Mouse (Mus musculus): ENCODE measurements at regions not wholly inside any gene's neighbourhood (a gene's known extent, or its start where the extent isn't known, plus 50 kb on each side); places are given as distances from the start of the nearest gene placed in this dataset.

- Histone ChIP-seq H3K36me3 (ENCODE audit: control insufficient read depth, insufficient read depth, low read length) (no peaks in the 10 kb centered on the region), H3K27me3 (ENCODE audit: control insufficient read depth, insufficient read depth, low read depth, low read length) (no peaks in the 10 kb centered on the region), H3K9me3 (replicated peaks; ENCODE audit: control insufficient read depth, low read length, poor library complexity, severe bottlenecking) (no peaks in the 10 kb centered on the region), H3K4me1 (ENCODE audit: control insufficient read depth, insufficient read depth, low read length) (peaks cover 4% of the 10 kb centered on the region; the same call in 1 of the 2 replicates), H3K4me3 (ENCODE audit: low read depth, low read length) (no peak overlapping the region), H3K27ac (ENCODE audit: low read length) (0 out of 2 replicates have a peak overlapping the region, but pooled peaks have one; percentile 2), H3K9ac (ENCODE audit: low read depth, low read length) (no peak overlapping the region), H3K4me2 (ENCODE audit: low read length) (no peak overlapping the region)
- WGBS: 53% methylated on average over 4 of the region's 4 CpGs
- ATAC-seq: peak; percentile 54; the same call in 1 of the 2 replicates
Observed at GRCm38 (mm10) chr15:42047088-42047976, 1913.2 kb downstream of the 9330182O14Rik start.

GRCm38 (mm10) chr15:42056772-42057171 is 1922.6 kb downstream of the 9330182O14Rik start:
- Histone ChIP-seq H3K4me1 (ENCODE audit: control insufficient read depth, insufficient read depth, low read length) (no peaks in the 10 kb centered on the region), H3K9ac (ENCODE audit: low read depth, low read length) (no peak overlapping the region), H3K27me3 (ENCODE audit: control insufficient read depth, insufficient read depth, low read depth, low read length) (no peaks in the 10 kb centered on the region), H3K4me2 (ENCODE audit: low read length) (no peak overlapping the region), H3K27ac (ENCODE audit: low read length) (no peak overlapping the region), H3K4me3 (ENCODE audit: low read depth, low read length) (no peak overlapping the region), H3K36me3 (ENCODE audit: control insufficient read depth, insufficient read depth, low read length) (no peaks in the 10 kb centered on the region), H3K9me3 (replicated peaks; ENCODE audit: control insufficient read depth, low read length, poor library complexity, severe bottlenecking) (no peaks in the 10 kb centered on the region)
- 83% methylated on average over 3 of the region's 3 CpGs for WGBS
- ATAC-seq: no peak

GRCm38 (mm10) chr15:42068207-42068831 is 1934.2 kb downstream of the 9330182O14Rik start:
- Histone ChIP-seq H3K4me3 (ENCODE audit: low read depth, low read length) (no peak overlapping the region), H3K4me2 (ENCODE audit: low read length) (no peak overlapping the region), H3K27me3 (ENCODE audit: control insufficient read depth, insufficient read depth, low read depth, low read length) (no peaks in the 10 kb centered on the region), H3K27ac (ENCODE audit: low read length) (no peak overlapping the region), H3K9ac (ENCODE audit: low read depth, low read length) (no peak overlapping the region), H3K4me1 (ENCODE audit: control insufficient read depth, insufficient read depth, low read length) (no peaks in the 10 kb centered on the region), H3K36me3 (ENCODE audit: control insufficient read depth, insufficient read depth, low read length) (no peaks in the 10 kb centered on the region), H3K9me3 (replicated peaks; ENCODE audit: control insufficient read depth, low read length, poor library complexity, severe bottlenecking) (no peaks in the 10 kb centered on the region)
- 24% methylated on average over 5 of the region's 5 CpGs for WGBS
- ATAC-seq: peak; percentile 86

- Histone ChIP-seq H3K4me1 (ENCODE audit: control insufficient read depth, insufficient read depth, low read length) (no peaks in the 10 kb centered on the region), H3K27me3 (ENCODE audit: control insufficient read depth, insufficient read depth, low read depth, low read length) (no peaks in the 10 kb centered on the region), H3K36me3 (ENCODE audit: control insufficient read depth, insufficient read depth, low read length) (no peaks in the 10 kb centered on the region), H3K4me2 (ENCODE audit: low read length) (no peak overlapping the region), H3K9ac (ENCODE audit: low read depth, low read length) (no peak overlapping the region), H3K27ac (ENCODE audit: low read length) (no peak overlapping the region), H3K4me3 (ENCODE audit: low read depth, low read length) (no peak overlapping the region), H3K9me3 (replicated peaks; ENCODE audit: control insufficient read depth, low read length, poor library complexity, severe bottlenecking) (no peaks in the 10 kb centered on the region)
- ATAC-seq: no peak
- 59% methylated on average over 3 of the region's 3 CpGs for WGBS
Observed at GRCm38 (mm10) chr15:42069072-42069471, 1934.9 kb downstream of the 9330182O14Rik start.

GRCm38 (mm10) chr15:42073486-42073885 is 1939.3 kb downstream of the 9330182O14Rik start:
- Histone ChIP-seq H3K4me2 (ENCODE audit: low read length) (no peak overlapping the region), H3K4me3 (ENCODE audit: low read depth, low read length) (no peak overlapping the region), H3K9ac (ENCODE audit: low read depth, low read length) (no peak overlapping the region), H3K27me3 (ENCODE audit: control insufficient read depth, insufficient read depth, low read depth, low read length) (no peaks in the 10 kb centered on the region), H3K4me1 (ENCODE audit: control insufficient read depth, insufficient read depth, low read length) (no peaks in the 10 kb centered on the region), H3K9me3 (replicated peaks; ENCODE audit: control insufficient read depth, low read length, poor library complexity, severe bottlenecking) (no peaks in the 10 kb centered on the region), H3K36me3 (ENCODE audit: control insufficient read depth, insufficient read depth, low read length) (no peaks in the 10 kb centered on the region), H3K27ac (ENCODE audit: low read length) (no peak overlapping the region)
- no peak for ATAC-seq

DNA sequence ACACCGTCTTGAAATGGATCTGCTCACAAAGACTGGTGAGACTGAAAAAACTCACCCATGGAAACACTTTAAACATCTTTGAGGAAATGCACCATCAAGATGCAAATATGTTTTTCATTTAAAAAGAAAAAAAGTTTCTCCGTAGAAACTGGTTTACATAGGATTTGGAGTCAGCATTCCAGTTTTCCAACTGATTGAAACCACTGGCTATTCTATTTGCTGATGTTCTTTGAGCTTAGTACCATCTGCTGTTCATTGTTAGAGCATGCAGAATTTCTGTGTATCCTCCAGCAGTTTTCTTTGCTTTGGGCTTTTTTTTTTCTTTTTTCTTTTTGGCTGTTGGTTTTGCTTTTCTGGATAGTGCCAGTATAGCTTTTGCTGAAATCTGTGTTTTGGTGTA is 1948.3 kb downstream of the 9330182O14Rik start:
- H3K9me3 ChIP-seq (replicated peaks; ENCODE audit: control insufficient read depth, low read length, poor library complexity, severe bottlenecking): no peaks in the 10 kb centered on the region
- ATAC-seq: no peak
- H3K27ac ChIP-seq (ENCODE audit: low read length): no peak overlapping the region
- no peak overlapping the region for H3K4me3 ChIP-seq (ENCODE audit: low read depth, low read length)
- H3K27me3 ChIP-seq (ENCODE audit: control insufficient read depth, insufficient read depth, low read depth, low read length): no peaks in the 10 kb centered on the region
- H3K36me3 ChIP-seq (ENCODE audit: control insufficient read depth, insufficient read depth, low read length): no peaks in the 10 kb centered on the region
- H3K4me1 ChIP-seq (ENCODE audit: control insufficient read depth, insufficient read depth, low read length): no peaks in the 10 kb centered on the region
- no peak overlapping the region for H3K9ac ChIP-seq (ENCODE audit: low read depth, low read length)
- H3K4me2 ChIP-seq (ENCODE audit: low read length): no peak overlapping the region
- 86% methylated on average over 2 of the region's 2 CpGs for WGBS

DNA sequence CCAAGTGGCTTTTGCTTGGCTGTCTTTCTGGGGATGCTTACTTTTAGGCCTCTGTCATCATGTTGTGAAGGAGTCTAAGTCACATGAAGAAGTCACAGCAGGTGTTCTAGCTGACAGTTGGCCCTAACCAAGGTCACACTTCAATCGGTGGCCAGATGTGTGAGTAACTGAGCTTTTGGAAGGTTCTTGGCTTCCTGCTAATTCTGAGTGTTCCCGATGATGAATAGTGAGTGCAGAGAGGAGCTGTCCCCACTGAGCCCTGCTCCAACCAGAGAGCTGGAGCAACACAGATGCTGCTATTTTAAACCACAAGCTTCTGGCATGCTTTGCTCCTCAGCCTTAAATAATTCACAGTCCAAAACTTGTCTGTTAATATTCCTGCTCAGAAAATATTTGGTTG is 1966.6 kb downstream of the 9330182O14Rik start:
- H3K4me2 ChIP-seq (ENCODE audit: low read length): no peak overlapping the region
- ATAC-seq: no peak
- no peaks in the 10 kb centered on the region for H3K36me3 ChIP-seq (ENCODE audit: control insufficient read depth, insufficient read depth, low read length)
- H3K9me3 ChIP-seq (replicated peaks; ENCODE audit: control insufficient read depth, low read length, poor library complexity, severe bottlenecking): no peaks in the 10 kb centered on the region
- no peaks in the 10 kb centered on the region for H3K4me1 ChIP-seq (ENCODE audit: control insufficient read depth, insufficient read depth, low read length)
- no peak overlapping the region for H3K27ac ChIP-seq (ENCODE audit: low read length)
- 65% methylated on average over 2 of the region's 2 CpGs for WGBS
- no peak overlapping the region for H3K9ac ChIP-seq (ENCODE audit: low read depth, low read length)
- no peak overlapping the region for H3K4me3 ChIP-seq (ENCODE audit: low read depth, low read length)
- H3K27me3 ChIP-seq (ENCODE audit: control insufficient read depth, insufficient read depth, low read depth, low read length): no peaks in the 10 kb centered on the region

DNA sequence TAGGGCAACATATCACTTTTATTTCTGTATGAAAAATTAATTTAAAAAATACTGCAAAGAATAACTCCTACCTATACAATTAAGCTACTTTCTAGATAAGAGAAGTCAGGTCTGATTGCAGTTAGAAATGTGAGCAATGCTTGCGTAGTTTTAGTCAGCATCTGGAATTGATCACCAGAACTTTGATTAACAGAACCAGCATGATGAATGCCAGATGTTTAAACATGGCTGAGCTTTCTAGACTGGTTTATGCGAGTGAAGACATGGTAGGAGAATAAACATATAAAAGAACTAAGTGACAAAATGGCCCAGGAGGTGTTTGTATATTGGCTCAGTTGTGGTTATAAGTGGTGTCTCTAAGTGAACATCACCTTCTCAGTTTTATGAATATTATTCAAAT is 1970.7 kb downstream of the 9330182O14Rik start:
- Histone ChIP-seq H3K36me3 (ENCODE audit: control insufficient read depth, insufficient read depth, low read length) (no peaks in the 10 kb centered on the region), H3K4me2 (ENCODE audit: low read length) (no peak overlapping the region), H3K4me3 (ENCODE audit: low read depth, low read length) (no peak overlapping the region), H3K9me3 (replicated peaks; ENCODE audit: control insufficient read depth, low read length, poor library complexity, severe bottlenecking) (no peaks in the 10 kb centered on the region), H3K27me3 (ENCODE audit: control insufficient read depth, insufficient read depth, low read depth, low read length) (no peaks in the 10 kb centered on the region), H3K27ac (ENCODE audit: low read length) (no peak overlapping the region), H3K9ac (ENCODE audit: low read depth, low read length) (no peak overlapping the region), H3K4me1 (ENCODE audit: control insufficient read depth, insufficient read depth, low read length) (no peaks in the 10 kb centered on the region)
- no peak for ATAC-seq
- 88% methylated on average over 2 of the region's 2 CpGs for WGBS

DNA sequence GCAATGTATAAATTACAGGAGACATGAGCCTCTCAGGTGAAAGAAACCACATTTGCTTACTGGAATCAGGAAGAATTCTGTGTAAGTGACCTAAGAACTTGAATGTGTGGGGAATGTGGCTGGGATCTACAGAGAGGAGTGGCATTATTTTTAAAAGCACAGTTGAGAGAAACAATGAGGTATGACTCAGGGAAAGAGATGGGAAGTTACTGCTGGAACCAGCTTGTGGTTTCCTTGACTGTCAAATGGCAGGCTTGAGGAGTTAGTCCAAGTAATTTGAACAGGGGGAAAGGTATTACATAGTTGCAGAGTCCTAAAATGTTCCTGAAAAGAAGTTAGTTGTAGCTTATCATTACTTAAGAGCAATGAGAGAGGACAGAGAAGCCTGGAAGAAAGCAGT is 1972.9 kb downstream of the 9330182O14Rik start:
- Histone ChIP-seq H3K27ac (ENCODE audit: low read length) (no peak overlapping the region), H3K9me3 (replicated peaks; ENCODE audit: control insufficient read depth, low read length, poor library complexity, severe bottlenecking) (no peaks in the 10 kb centered on the region), H3K36me3 (ENCODE audit: control insufficient read depth, insufficient read depth, low read length) (no peaks in the 10 kb centered on the region), H3K4me3 (ENCODE audit: low read depth, low read length) (no peak overlapping the region), H3K4me1 (ENCODE audit: control insufficient read depth, insufficient read depth, low read length) (no peaks in the 10 kb centered on the region), H3K9ac (ENCODE audit: low read depth, low read length) (no peak overlapping the region), H3K27me3 (ENCODE audit: control insufficient read depth, insufficient read depth, low read depth, low read length) (no peaks in the 10 kb centered on the region), H3K4me2 (ENCODE audit: low read length) (no peak overlapping the region)
- no peak for ATAC-seq
